Mouse (Mus musculus): ENCODE measurements around the gene Serpina3f.
"Not testable (repeated sequence)": the region's sequence is repeated elsewhere in the genome, so short reads cannot be mapped to it uniquely, and the experiment has no call there.

Gene Serpina3f

DNA sequence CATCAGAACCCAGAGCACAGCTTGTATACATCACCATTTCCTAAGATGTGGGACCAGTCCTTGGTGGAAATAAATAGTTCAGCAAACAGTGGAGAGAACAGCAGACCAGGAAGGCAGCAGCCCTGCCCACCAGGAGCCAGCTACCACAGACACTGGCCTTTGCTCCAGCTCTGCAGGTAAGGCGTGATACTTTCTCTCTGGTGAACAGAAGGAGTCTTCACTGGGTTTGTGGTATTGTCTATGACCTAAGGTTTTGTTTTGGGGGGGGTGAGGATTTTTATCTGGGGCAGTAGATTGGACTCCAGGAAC is at the start of gene Serpina3f:
Serpina3f (plus strand) TSS at position 100 of the 309 bp plus-strand sequence.
- no peak for DNase-seq (ENCODE audit: extremely low spot score)

DNA sequence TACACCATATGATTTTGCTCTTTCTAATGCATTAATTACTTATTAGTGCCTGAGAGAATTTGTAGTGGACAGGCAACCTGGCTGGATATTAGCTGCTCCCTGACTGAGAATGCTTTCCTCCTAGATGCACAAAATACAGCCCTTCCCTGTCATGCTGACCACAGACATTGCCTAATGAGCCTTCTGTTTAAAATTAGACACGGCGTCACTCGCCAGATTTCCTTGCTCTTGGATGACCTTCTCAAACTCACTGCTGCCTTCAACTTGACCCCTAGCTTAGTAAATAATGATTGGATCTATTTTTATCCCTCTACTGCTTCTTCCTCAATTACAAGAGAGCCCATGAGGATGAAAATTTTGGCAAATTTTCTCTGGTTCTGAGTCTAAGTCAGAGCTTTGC is 39.6 kb upstream of the Serpina3f start:
- DNase-seq (ENCODE audit: extremely low spot score) = no peak

DNA sequence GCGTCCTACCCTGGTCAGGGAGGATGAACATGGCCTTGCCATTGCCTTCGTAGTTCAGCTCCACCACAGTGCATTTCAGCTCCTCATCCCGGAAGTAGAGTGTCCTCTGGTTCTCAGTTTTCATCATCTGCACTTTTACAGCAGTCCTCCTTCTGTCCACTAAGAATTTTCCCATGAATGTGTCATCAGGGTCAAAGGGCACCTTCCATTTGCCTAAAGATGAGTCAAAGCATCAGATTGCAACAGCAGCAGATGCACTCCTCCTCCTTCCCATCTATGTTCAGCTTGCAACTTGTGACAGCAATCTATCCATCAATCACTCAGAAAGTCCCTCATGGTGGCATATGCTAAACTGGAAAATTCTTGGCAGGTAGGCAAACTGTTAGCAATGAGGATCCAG is 38.7 kb upstream of the Serpina3f start:
- no peak for DNase-seq (ENCODE audit: extremely low spot score)

DNA sequence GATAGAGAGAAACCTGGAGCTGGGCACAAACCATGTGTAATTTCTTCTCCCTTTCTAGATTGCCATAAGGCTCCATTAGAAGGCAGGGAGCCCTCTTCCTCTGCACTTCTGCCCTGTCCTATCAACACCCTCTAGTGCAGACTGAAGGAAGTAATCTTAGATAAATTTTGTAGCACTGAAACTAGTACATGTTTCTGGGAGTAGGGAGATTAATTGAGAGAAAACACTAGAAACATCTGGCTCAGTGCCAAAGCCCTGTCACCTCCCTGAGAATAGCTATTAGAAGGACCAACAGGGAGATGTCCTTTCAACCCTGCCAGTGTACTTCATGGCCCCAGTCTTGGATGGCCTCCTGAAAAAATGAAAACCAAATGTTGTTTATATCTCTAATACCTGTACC is 35.8 kb upstream of the Serpina3f start:
- no peak for DNase-seq (ENCODE audit: extremely low spot score)

DNA sequence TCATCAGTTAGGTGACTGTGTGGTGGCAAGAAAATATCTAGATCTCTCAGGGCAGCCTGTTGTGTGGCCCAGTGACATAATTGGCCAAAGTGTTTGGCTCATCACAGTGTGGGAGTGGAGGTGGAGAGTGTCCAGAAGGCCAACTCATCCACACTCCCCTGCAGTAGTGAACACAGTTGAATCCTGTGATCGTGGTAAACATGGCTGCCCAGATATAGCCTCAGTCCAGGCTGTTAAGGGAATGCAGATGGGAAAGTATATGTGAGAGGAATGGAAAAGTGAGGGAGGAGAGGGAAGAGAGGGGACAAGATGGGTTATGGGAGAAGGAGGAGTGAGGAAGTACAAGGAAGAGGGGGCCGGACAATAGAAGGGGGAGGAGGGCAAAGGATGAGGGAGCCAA is 35.4 kb upstream of the Serpina3f start:
- DNase-seq (ENCODE audit: extremely low spot score) = no peak

DNA sequence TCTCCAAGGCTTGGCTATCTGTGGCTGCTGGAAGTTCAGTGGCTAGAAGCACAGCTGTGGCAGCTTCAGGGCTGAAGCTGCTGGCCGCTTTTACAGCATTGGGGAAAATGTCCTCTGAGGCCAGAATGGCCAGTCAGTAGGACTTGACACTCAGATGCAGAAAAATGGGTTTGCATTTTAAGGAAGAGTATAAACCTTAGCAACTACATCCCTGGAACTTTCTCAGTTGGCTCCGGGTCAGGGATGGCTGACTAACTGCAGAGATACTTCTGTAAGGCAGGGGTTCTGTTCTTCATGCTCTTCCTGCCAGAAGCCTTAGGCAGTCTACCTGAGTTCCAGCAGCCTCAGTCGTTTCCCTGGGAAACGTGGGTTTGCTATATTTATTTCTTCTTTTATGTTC is 29.3 kb upstream of the Serpina3f start:
- DNase-seq (ENCODE audit: extremely low spot score) = no peak

DNA sequence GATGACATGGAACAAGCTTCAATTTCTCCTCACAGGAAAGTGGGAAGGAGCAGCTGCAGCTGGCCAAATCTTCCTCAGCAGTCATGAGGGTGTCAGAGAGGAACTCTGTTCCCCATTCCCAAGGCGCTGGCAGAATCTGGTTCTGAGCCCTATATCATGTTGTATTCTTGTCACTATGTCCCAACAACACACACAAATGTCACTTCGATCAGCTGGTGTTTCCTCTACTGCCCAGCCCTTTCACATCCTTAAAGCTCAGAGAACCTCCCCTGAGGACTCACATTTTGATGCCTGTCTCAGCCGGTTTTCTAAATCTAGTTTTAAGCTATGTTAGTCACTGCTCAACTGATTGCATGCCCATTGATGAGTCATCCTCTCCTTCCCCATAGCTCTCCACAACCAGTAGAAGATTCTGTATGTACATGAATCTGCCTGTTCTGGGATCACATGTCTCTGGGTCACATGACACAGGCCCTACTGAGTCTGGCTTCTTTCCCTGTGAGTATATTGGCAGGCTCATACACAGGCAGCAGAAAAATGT is 28.2 kb upstream of the Serpina3f start:
- no peak for DNase-seq (ENCODE audit: extremely low spot score)

DNA sequence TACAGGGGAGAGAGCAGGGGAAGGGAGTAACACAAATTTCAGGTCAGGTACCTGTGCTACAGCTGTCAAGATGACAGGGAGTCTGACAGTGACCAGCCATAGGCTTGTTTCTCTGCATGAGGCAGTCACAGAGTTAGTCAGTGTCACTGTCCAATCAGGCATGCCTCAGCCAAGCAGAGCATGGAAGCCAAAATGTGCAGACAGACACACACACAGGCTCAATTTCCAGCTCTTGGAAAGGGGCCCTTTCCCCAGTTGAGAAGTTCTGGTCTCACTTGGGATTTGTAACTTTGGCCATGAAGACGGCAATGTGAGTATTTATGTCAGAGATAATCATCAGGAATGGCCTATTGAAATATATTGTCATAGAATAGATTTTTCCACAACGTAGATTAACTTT is 25.1 kb upstream of the Serpina3f start:
- no peak for DNase-seq (ENCODE audit: extremely low spot score)

DNA sequence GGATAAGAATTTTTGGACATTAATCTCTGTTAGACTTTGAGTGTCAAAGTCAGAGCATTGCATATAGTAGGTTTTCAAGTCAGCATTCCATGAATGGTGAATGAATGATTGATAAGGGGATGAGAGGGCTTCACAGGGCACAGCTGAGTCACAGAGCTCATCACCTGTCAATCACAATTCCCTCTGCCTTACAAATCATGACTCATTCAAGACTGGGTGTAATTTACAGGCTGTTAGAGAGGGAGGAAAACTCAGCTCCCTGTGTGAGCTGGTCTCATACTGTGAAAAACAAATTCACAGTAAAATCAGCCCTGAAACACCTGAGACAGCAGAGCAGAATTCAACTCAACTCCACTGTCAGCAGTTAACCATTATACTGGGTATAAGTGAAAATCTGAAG is 23.5 kb upstream of the Serpina3f start:
- no peak for DNase-seq (ENCODE audit: extremely low spot score)

DNA sequence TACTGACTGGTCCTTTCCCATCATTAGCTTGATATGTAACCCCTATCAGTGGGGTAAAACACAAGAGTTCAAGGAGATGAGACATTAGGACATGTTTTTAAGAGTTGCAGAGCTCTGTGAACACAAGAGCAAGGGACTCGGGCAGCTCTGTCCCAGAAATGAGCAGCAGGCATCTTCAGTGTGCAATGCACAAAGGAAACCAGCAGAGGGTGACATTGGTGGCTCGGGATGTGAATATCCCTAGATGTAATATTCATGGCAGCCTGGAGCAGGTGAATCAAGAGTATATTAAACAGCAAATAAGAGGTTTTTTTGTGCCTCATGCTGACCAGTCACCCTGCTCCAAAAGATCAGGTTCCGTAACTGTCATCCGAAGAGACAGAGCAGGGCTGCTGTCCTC is 5.2 kb upstream of the Serpina3f start:
- no peak for DNase-seq (ENCODE audit: extremely low spot score)

DNA sequence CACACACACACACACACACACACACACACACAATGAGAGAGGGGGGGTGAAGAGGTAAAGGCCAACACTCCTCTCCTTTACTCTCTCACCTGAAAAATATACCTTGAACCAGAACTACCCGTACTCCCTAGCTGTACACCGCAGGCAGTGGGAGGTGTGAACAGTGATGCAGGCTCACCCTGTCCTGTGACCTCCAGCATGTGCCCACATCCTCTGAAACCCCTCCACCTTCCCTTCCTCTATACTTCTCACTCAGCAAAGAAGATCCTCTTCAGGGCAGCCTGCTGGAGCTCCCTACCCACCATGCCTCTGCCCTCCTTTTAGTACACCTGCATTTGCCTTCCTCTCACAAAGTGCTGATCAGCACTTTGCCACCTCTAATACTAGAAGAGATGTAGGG is 4.5 kb upstream of the Serpina3f start:
- DNase-seq (ENCODE audit: extremely low spot score) = no peak

DNA sequence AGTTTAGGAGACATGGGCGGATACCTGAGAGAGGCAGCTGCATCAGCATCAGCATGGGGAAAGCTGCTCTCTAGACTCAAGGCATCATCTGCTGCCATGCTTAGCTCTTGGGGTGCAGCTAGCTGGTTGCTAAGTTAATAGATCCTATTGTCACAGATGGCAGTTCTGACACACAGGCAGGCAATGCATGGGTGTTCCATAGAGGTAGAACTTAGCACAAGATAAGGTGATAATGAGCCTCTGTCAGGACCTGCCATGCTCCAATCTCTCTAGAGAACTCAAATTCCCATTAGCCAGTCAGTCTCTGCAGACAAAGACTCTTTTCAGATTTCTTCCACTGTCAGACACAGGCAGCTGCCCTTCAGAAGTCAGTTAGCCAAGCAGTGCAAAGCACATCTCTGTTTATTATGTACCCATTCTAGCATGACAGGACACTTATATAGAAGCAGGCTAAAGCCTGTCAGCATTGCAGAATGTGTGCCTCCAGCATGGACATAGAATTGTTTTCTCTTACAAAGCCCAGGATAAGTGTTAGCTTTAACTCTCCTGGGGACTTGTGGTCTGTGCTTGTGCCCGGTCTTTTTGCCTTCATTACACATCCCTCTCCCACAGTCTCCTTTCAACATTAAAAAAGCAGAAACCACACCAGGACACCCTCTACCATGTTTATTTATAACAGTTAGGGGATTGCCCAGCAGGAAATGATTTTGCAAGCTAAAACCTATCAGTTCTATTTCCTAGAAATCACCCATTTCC is 477 bp upstream of the Serpina3f start:
- DNase-seq (ENCODE audit: extremely low spot score) = no peak

DNA sequence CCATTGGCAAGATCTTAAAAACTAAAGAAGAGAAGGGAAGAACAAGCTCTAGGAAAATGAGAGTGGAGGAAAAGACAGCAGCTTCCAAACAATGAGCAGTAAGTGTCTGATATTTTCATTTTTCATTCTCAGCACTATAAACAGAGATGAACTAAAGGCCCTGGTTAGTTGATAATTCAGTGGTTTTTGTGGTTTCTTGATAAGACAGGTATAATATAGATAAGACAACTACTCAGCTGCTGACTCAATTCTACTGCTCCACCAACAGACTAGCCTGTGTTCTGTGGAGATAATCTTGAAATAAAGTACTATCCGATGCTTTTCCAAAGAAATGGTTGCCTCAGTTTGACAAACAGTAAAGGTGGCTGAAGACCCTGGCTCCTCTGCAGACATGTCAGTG is 905 bp downstream of the Serpina3f start:
- no peak for DNase-seq (ENCODE audit: extremely low spot score)

DNA sequence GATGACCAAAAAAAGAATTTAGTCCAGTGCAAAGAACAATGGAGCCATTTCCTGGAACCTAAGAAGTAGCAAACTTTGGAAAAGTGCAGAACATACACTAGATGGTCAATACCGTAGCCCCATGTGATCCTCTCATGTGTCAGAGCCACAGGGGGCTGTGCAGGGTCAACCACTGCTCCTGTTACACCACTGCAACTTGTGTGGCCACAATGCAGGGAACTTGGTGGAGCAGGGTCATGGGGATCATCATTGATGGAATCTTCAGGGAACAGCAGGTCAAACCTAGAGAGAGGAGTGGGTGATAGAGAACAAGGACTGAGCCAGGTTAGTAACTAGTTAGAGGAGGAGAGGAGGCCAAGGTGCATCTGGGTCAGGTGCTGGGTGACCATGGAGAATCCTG is 7.3 kb downstream of the Serpina3f start:
- DNase-seq (ENCODE audit: extremely low spot score) = no peak

DNA sequence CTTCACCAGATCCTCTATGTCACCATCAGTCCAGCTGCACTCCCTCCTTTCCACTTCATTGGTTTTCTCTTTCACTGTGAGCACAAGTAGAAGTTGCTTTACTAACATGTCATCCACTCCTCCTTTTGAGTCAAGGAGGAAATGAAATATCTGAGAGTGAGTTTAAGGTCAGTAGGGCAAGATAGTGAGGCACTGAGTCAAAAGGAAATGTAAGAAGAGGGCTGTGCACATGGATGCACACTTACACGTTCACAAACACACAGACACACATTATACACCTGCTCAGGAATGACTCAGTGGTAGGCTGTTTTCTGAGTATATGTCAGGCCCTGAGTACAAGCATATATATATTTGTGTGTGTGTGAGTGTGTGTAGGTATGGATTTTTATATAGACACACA is 9.3 kb downstream of the Serpina3f start:
- DNase-seq (ENCODE audit: extremely low spot score) = no peak

DNA sequence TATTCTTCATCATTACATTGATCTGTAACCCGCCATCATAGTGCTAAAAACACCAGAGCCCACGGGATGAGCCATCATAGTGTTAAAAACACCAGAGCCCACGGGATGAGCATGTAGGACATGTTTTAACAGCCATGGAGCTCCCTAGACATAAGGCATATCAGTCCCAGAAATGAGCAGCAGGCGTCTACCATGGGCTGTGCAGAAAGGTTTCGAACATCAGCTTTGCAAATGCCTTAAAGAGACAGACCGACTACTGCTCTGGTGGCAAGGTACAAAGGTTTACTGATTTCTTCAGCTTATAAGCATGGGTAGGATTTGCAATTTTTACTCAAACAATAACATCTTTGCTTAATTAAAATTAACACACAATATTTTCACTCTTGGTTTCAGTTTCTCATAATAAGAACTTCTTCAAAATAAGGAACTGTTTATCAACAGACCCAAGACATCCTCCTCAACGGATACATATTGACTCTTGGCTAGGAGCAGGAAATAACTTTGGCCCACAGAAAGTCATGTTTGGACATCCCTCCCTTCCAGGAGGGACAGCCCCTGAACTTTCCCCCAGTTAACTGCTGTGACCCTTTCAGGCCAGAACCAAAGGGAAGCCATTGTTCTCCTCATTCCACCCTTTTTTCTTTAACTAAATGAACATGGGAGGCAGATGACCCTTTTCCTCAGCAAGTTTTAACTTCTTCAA is 10.4 kb downstream of the Serpina3f start:
- DNase-seq (ENCODE audit: extremely low spot score) = no peak

DNA sequence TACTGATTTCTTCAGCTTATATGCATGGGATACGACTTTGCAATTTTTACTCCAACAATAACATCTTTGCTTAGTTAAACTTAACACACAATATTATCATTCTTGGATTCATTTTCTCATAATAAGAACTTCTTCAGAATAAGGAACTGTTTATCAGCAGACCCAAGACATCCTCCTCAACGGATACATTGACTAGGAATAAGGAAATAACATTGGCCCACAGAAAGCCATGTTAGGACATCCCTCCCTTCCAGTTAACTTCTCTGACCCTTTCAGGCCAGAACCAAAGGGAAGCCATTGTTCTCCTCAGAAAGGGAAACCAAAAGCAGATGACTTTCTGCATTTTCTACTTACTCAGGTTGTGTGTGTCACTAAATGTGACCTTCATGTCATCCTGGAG is 16.4 kb downstream of the Serpina3f start:
- DNase-seq (ENCODE audit: extremely low spot score) = no peak

DNA sequence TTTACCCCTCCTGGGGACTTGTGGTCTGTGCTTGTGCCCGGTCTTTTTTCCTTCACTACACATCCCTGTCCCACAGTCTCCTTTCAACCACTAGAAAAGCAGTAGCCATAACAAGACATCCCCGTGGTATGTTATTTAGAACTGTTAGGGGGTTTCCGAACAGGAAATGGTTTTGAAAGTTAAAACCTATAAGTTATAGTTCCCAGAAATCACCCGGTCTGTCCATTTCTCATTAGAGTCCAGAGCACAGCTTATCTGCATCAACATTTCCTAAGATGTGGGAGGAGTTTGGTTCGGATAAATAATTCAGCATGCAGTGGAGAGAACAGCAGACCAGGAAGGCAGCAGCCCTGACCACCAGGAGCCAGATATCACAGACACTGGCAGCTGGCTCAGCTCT is 21.6 kb downstream of the Serpina3f start, which contains the start of gene Serpina3g:
Serpina3g (plus strand) TSS at position 331 of the 400 bp plus-strand sequence.
- DNase-seq (ENCODE audit: extremely low spot score) = no peak

DNA sequence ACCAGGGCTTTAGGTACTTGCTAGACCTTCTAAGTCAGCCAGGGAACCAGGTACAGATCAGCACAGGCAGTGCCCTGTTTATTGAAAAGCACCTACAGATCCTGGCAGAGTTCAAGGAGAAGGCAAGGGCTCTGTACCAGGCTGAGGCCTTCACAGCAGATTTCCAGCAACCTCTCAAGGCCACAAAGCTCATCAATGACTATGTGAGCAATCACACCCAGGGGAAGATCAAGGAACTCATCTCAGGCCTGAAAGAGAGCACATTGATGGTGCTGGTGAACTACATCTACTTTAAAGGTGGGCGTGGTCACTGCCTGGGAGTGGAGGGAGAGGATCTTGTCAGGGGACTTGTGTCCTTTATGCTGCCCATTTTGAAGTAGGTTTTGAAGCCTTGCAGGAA is 23.7 kb downstream of the Serpina3f start:
- not testable (repeated sequence) for DNase-seq (ENCODE audit: extremely low spot score)

DNA sequence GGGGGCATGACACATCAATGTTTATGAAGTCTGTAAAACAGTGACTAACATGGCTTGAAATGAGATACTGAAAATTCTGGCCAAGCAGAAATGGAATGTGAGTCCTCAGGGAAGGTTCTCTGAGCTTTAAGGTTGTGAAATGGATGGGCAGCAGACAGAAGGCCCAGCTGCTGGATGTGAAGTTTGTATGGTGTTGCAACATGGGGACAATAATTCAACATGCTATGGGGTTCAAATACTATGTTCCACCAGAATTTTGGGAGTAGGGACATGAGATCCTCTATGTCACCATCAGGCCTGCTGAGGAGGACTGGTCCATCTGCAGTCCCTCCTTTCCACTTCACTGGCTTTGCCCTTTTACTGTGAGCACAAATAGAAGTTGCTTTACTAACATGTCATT is 29.0 kb downstream of the Serpina3f start:
- no peak for DNase-seq (ENCODE audit: extremely low spot score)

DNA sequence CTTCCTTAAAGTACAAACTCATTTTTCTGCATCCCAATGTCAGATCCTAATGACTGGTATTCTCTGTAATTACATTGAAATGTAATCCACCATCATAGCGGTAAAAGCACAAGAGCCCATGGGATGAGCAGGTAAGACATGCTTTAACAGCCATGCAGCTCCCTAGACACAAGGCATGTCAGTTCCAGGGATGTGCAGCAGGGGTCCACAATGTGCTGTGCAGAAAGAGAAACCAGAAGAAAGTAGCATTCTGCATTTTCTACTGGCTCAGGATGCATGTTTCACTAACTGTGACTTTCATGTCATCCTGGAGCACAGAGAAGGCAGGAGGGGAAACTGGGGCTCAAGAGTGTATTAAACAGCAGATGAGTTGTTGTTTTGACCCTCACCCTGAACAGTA is 30.7 kb downstream of the Serpina3f start:
- DNase-seq (ENCODE audit: extremely low spot score) = no peak

DNA sequence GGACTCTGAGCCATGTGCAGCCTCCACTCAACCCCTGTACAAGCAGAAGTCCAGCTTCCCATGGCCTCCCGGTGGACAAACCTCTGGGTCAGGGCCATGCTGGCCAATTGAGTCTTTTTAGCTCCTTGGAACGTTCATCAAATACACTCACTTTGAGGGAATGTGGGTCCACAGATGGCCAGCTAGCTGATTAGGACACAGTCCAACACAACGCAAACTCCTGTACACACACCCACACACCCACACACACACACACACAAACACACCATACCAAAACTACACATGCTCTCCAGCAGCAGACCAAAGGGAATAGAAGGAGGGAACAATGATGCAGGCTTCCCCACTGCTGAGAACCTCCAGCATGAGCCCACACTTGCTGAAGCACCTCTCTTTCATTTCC is 31.3 kb downstream of the Serpina3f start:
- DNase-seq (ENCODE audit: extremely low spot score) = no peak

DNA sequence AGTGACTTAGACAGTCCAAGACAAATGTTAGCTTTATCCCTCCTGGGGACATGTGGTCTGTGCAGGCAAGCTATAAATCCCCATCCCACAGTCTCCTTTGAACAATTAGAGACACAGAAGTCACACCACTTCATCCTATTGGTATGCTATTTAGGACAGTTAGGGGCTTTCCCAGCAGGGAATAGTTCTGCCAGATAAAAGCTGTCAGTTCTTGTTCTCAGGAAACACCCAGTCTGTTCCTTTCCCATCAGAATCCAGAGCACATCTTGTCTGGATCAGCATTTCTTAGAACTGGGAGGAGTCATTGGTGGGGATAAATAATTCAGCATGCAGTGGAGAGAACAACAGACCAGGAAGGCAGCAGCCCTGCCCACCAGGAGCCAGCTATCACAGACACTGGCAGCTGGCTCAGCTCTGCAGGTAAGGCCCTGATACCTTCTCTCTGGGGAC is 33.2 kb downstream of the Serpina3f start:
- DNase-seq (ENCODE audit: extremely low spot score) = no peak

Data from embryo, embryonic 9.5 days (tissue).